Mouse (Mus musculus) erythroid progenitor cell, adult 5-6 weeks (primary cell): ENCODE measurements around the gene Vmn2r19. TPM values are rescaled to one million over a fixed set of nuclear protein-coding genes. Genes with fewer than 3 reads are reported as not detected.

Source experiments
- total RNA-seq, 2 experiments: library from RNA; stranded (forward) in 1 of 2; stranded (reverse) in 1 of 2; fragments of 150-400 nt in 1 of 2; fragments of 186-747, 209-891 nt in 1 of 2; gene quantifications; 2 replicates each; pipeline versions ENCODE4 v1.2.3 to v1.2.4; 2015 to 2017; ENCODE audit warnings: low replicate concordance in 2 of 2

The Vmn2r19 gene
- total RNA-seq, 2 experiments from 2014 or later = not detected

Other genes starting within 250 kb of the Vmn2r19 start
- 38.2 and 49.0 TPM in 2 replicates for gene Clec4a2, start 201.9 kb upstream of the Vmn2r19 start, total RNA-seq (2015; ENCODE audit: low replicate concordance)
- 16.3 and 45.9 TPM in 2 replicates for gene Clec4a2, start 201.9 kb upstream of the Vmn2r19 start, total RNA-seq (2017; ENCODE audit: low replicate concordance)
- 3.4 TPM in 1 of 2 replicates, not detected in the other for gene Clec4b2, start 135.4 kb upstream of the Vmn2r19 start, total RNA-seq (2015; ENCODE audit: low replicate concordance)
- 1.3 and 4.8 TPM in 2 replicates for gene Clec4b2, start 135.4 kb upstream of the Vmn2r19 start, total RNA-seq (2017; ENCODE audit: low replicate concordance)
- 5.4 TPM in 1 of 2 replicates, not detected in the other for gene Clec4n, start 78.5 kb upstream of the Vmn2r19 start, total RNA-seq (2015; ENCODE audit: low replicate concordance)
- gene Clec4n, start 78.5 kb upstream of the Vmn2r19 start, total RNA-seq (2017; ENCODE audit: low replicate concordance) = 4.2 TPM in 1 of 2 replicates, not detected in the other
- 2.5 and 6.1 TPM in 2 replicates for gene Clec4d, start 46.2 kb upstream of the Vmn2r19 start, total RNA-seq (2015; ENCODE audit: low replicate concordance)
- 1.1 and 2.2 TPM in 2 replicates for gene Clec4d, start 46.2 kb upstream of the Vmn2r19 start, total RNA-seq (2017; ENCODE audit: low replicate concordance)
- 7.9 and 10.5 TPM in 2 replicates for gene Clec4e, start 18.5 kb upstream of the Vmn2r19 start, total RNA-seq (2015; ENCODE audit: low replicate concordance)
- gene Clec4e, start 18.5 kb upstream of the Vmn2r19 start, total RNA-seq (2017; ENCODE audit: low replicate concordance) = 6.0 and 6.1 TPM in 2 replicates
- gene Vmn2r20, start 109.8 kb downstream of the Vmn2r19 start, total RNA-seq (2015; ENCODE audit: low replicate concordance) = not detected in 2 replicates
- not detected in 2 replicates for gene Vmn2r20, start 109.8 kb downstream of the Vmn2r19 start, total RNA-seq (2017; ENCODE audit: low replicate concordance)
- gene Vmn2r21, start 225.1 kb downstream of the Vmn2r19 start, total RNA-seq (2015; ENCODE audit: low replicate concordance) = not detected in 2 replicates
- gene Vmn2r21, start 225.1 kb downstream of the Vmn2r19 start, total RNA-seq (2017; ENCODE audit: low replicate concordance) = not detected in 2 replicates